13 mouse cellular contexts compared by ENCODE assay signal in genomic region chr12:77674352-77674751, GRCm38 (mm10).
"Had no signal": no experiment of that assay in that cellular context is flagged by ENCODE, and none has a peak within 500 bp of the region (broad histone marks: within the 10 kb centered on the region; RNA-seq: fewer than 3 reads in every experiment).

No protein-coding gene starts in this region.

- H3K36me3 ChIP-seq: lung, embryonic 15.5 days; midbrain, embryonic 10.5 days; midbrain, embryonic 12.5 days; neural tube, embryonic 13.5 days; neural tube, embryonic 15.5 days had no signal

- H3K9me3 ChIP-seq: lung, embryonic 15.5 days; megakaryocyte, embryonic 14.5 days; midbrain, embryonic 10.5 days; midbrain, embryonic 12.5 days; neural tube, embryonic 13.5 days; neural tube, embryonic 15.5 days had no signal

- H3K27ac ChIP-seq: lung, embryonic 15.5 days; macrophage; midbrain, embryonic 10.5 days; midbrain, embryonic 12.5 days; neural tube, embryonic 13.5 days; neural tube, embryonic 15.5 days had no signal

- H3K27me3 ChIP-seq: neural tube, embryonic 13.5 days; neural tube, embryonic 15.5 days had no signal

- H3K4me1 ChIP-seq: lung, embryonic 15.5 days; megakaryocyte, embryonic 14.5 days had no signal

- ATAC-seq: lung, postnatal 0 days; midbrain, embryonic 16.5 days had no signal

- H3K9ac ChIP-seq: lung, embryonic 15.5 days; midbrain, embryonic 12.5 days; neural tube, embryonic 13.5 days; neural tube, embryonic 15.5 days had no signal

- H3K4me3 ChIP-seq: lung, embryonic 15.5 days; megakaryocyte, embryonic 14.5 days; midbrain, embryonic 10.5 days; midbrain, embryonic 12.5 days; myocyte; neural tube, embryonic 13.5 days; neural tube, embryonic 15.5 days had no signal

- H3K4me2 ChIP-seq: lung, embryonic 15.5 days; midbrain, embryonic 12.5 days; neural tube, embryonic 13.5 days; neural tube, embryonic 15.5 days had no signal

- DNase-seq: right cerebral cortex, adult 18-20 months; right cerebral cortex, postnatal 25 days; thymus, adult 18-20 months had no signal
